Mouse (Mus musculus) intestine, postnatal 0 days (tissue): Measurements from ENCODE around the gene Akap7. TPM values are rescaled to one million over a fixed set of nuclear protein-coding genes. Genes with fewer than 3 reads are reported as not detected.

Experiments used
- ATAC-seq: fragments of 200-750 bp; cut with Nextera tagmentation; 2 replicates; pipeline ENCODE4 v1.8.0; 2017; ENCODE audit warnings: mild to moderate bottlenecking, moderate TSS enrichment, moderate library complexity
- H3K27ac ChIP-seq: fragments of 300-500 bp; sonication (generic); 2 replicates; pipeline ENCODE4 v1.5.1; 2014; ENCODE audit warnings: mild to moderate bottlenecking, low read depth, low read length, moderate library complexity
- H3K27me3 ChIP-seq: fragments of 300-500 bp; sonication (generic); replicated peaks from 2 replicates; pipeline ENCODE4 v1.6.1; 2014; ENCODE audit warnings: low read length, mixed read lengths; ENCODE audit not compliant: control insufficient read depth, insufficient read depth
- H3K36me3 ChIP-seq: fragments of 300-500 bp; sonication (generic); 2 replicates; pipeline ENCODE4 v1.6.1; 2014; ENCODE audit warnings: mild to moderate bottlenecking, moderate library complexity; ENCODE audit not compliant: control insufficient read depth, insufficient read depth
- H3K4me1 ChIP-seq: fragments of 300-500 bp; sonication (generic); replicated peaks from 2 replicates; pipeline ENCODE4 v1.6.1; 2014; ENCODE audit warnings: antibody characterized with exemption, low read length, mixed read lengths; ENCODE audit not compliant: control insufficient read depth, insufficient read depth
- H3K4me2 ChIP-seq: fragments of 300-500 bp; sonication (generic); replicated peaks from 2 replicates; pipeline ENCODE4 v1.6.1; 2014; ENCODE audit warnings: low read depth, mild to moderate bottlenecking, moderate library complexity
- H3K4me3 ChIP-seq: fragments of 300-500 bp; sonication (generic); 2 replicates; pipeline ENCODE4 v1.5.1; 2014; ENCODE audit warnings: low read depth, low read length
- H3K9ac ChIP-seq: fragments of 300-500 bp; sonication (generic); 2 replicates; pipeline ENCODE4 v1.6.1; 2014; ENCODE audit warnings: mild to moderate bottlenecking, low read depth, low read length
- H3K9me3 ChIP-seq: fragments of 300-500 bp; sonication (generic); 2 replicates; pipeline ENCODE4 v1.6.1; 2016; ENCODE audit warnings: mixed run types; ENCODE audit not compliant: control insufficient read depth
- CTCF ChIP-seq: sonication (generic); IDR thresholded peaks from 2 replicates; pipeline ENCODE4 v1.5.1; 2016; ENCODE audit warnings: low read depth, mild to moderate bottlenecking, control low read depth, antibody characterized with exemption, moderate library complexity
- WGBS: fragments of 180-500 bp; shearing (Covaris S2); extraction: QIAGEN DNeasy Blood & Tissue Kit; methylation state at CpG from one replicate; pipeline ENCODE4 v1.1.7; 2014; 5-methylcytosine and 5-hydroxymethylcytosine counted together
- polyA plus RNA-seq: library from polyadenylated mRNA; unstranded; fragments of >200 nt; fragmentation: Nextera tagmentation; extraction: Ambion mirVana; gene quantifications from 2 replicates; pipeline ENCODE4 v1.2.1, GENCODE M21; 2015

The Akap7 gene
- polyA plus RNA-seq, 1 experiment from 2014 or later = 42.3 TPM

DNA sequence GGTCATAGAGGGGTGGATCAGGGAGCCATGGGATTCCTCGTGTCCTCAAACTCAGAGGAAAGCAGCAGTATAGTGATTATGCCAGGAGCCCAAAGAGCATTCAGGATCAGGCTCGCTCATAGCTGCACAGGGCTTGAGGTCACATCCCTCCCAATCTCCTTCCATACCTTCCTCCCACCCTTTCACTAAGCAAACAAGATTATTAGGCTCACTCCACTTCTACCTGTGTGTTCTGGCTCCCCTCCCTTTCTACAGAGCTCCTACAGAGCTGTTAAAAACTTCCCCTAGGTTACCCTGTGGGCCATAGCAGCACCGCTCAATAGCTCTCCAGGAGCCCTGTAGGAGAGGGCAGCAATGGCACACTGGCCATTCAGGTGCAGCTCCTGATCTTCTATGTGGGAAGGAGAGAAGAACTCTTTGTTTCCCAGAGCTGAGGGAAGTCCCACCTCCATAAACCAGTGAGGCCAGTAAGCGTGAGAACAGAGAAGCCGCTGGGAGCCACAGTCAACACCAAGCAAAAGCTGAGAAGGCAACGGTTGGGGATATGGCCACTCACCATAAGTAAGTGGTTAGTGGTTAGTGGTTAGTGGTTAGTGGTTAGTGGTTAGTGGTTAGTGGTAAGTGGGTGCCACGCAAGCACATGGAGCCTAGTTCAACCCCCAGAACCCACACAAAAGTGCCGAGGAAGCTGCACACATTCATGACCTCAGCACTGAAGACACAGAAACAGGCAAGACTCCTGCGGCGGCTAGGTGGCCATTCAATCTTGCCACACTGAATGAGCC, 122.7 kb downstream of the Akap7 start:
- no peak overlapping the region for H3K4me3 ChIP-seq
- no peak overlapping the region for H3K9ac ChIP-seq
- no peaks in the 10 kb centered on the region for H3K27me3 ChIP-seq
- no peak overlapping the region for H3K27ac ChIP-seq
- H3K4me2 ChIP-seq = no peak overlapping the region
- TF ChIP-seq CTCF = 0 out of 2 replicates have a peak, but pooled peaks have one; percentile 2
- peaks cover 4% of the 10 kb centered on the region; the same call in 1 of the 2 replicates for H3K4me1 ChIP-seq
- WGBS = 66% methylated on average over 10 of the region's 10 CpGs
- H3K9me3 ChIP-seq = no peaks in the 10 kb centered on the region
- no peaks in the 10 kb centered on the region for H3K36me3 ChIP-seq
- ATAC-seq = no peak

DNA sequence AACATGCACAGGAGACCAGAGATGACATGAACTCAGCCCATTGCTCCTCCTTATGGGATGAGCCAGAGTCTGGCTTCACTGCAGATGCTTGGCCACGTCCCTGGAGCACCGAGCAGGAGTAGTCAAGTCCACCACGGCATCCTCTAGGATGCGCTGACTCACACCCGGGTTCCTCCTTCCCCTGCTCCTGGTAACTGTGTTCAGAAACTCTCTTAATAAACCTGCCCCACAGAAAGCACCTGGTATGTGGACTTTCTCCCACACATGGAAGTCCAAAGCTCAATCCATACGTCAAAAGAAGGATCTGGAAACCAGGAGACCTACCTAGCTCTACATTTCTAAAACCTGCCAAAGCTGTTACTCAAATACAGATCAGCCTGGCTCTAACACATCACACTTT, 124.4 kb downstream of the Akap7 start:
- H3K4me2 ChIP-seq = peak overlapping the region; percentile 37
- H3K36me3 ChIP-seq = no peaks in the 10 kb centered on the region
- H3K4me1 ChIP-seq = peaks cover 13% of the 10 kb centered on the region
- peak overlapping the region; percentile 65 for H3K27ac ChIP-seq
- H3K9me3 ChIP-seq = no peaks in the 10 kb centered on the region
- no peak overlapping the region for H3K9ac ChIP-seq
- peak; percentile 85 for ATAC-seq
- no peak overlapping the region for H3K4me3 ChIP-seq
- no peaks in the 10 kb centered on the region for H3K27me3 ChIP-seq
- no peak for TF ChIP-seq CTCF
- 48% methylated on average over 6 of the region's 6 CpGs for WGBS

DNA sequence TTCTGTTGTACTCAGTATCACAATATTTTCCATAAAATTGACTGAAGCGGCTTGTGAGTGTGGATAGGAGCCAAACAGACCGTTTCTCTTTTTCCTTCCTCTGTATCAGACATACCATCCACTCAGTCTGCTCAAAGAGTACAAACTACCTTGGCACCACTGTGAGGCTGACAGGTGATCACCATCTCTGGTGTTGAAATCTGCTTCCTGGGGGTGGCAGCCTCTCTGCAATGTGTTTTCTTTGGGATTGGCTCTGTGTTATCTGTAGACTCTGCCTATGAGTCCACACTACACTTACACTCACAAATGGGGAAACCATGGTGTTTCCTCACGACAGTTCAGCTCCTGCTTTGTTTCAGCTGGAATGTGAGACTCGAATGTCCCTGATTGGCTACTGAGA, 128.6 kb downstream of the Akap7 start:
- no peak overlapping the region for H3K4me2 ChIP-seq
- peaks cover 16% of the 10 kb centered on the region for H3K4me1 ChIP-seq
- no peaks in the 10 kb centered on the region for H3K27me3 ChIP-seq
- H3K36me3 ChIP-seq = no peaks in the 10 kb centered on the region
- no peak overlapping the region for H3K9ac ChIP-seq
- H3K4me3 ChIP-seq = no peak overlapping the region
- ATAC-seq = peak; percentile 34
- H3K9me3 ChIP-seq = no peaks in the 10 kb centered on the region
- no peak for TF ChIP-seq CTCF
- peak overlapping the region; percentile 28; the same call in 1 of the 2 replicates for H3K27ac ChIP-seq
- WGBS = 62% methylated on average over 4 of the region's 4 CpGs

DNA sequence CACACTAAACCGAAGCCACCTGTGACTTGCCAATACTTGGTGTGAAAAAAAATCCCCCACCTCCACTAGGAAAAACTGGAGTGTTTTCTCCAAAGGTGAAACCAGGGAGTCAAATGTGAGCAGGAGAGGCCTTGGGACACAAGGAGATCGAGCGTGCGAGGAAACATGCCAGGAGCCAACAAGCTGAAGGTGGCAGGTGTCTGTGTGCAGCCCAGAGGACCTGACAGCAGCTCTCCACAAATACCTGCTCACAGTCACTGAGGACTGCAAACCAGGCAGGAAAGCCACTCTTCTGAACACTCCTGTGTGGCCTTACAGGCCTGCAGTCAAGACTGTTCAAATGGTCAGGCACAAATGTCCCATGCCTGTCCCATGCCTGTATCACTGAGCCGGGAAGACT, 130.4 kb downstream of the Akap7 start:
- Histone ChIP-seq H3K9ac (no peak overlapping the region), H3K27me3 (no peaks in the 10 kb centered on the region), H3K9me3 (no peaks in the 10 kb centered on the region), H3K36me3 (no peaks in the 10 kb centered on the region), H3K27ac (no peak overlapping the region), H3K4me2 (no peak overlapping the region), H3K4me3 (no peak overlapping the region), H3K4me1 (peaks cover 11% of the 10 kb centered on the region)
- ATAC-seq = no peak
- no peak for TF ChIP-seq CTCF
- 94% methylated on average over 5 of the region's 5 CpGs for WGBS

DNA sequence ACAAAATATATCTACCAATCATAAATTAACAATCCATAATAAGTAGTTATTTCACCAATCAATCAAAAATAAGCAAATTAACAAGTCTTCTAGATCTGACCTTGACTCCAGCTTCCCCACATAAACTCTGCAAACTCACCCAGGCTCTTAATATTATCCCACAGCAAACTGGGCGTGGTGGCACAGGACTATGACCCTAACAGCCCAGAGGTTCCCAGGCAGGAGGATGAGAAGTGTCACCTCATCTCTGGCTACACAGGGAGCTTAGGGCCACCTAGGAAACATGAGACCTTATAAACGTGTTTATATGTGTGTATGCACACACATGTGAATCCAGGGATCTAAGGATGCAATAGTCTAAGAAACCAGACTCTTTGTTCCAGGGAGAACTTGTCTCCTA, 132.8 kb downstream of the Akap7 start:
- no peak overlapping the region for H3K9ac ChIP-seq
- ATAC-seq = peak; percentile 57; the same call in 1 of the 2 replicates
- H3K4me2 ChIP-seq = no peak overlapping the region
- TF ChIP-seq CTCF = no peak
- H3K4me3 ChIP-seq = no peak overlapping the region
- H3K4me1 ChIP-seq = peaks cover 10% of the 10 kb centered on the region
- H3K27me3 ChIP-seq = no peaks in the 10 kb centered on the region
- peaks cover 5% of the 10 kb centered on the region; the same call in 1 of the 2 replicates for H3K36me3 ChIP-seq
- no peak overlapping the region for H3K27ac ChIP-seq
- 38% methylated on average over 2 of the region's 2 CpGs for WGBS
- H3K9me3 ChIP-seq = no peaks in the 10 kb centered on the region

DNA sequence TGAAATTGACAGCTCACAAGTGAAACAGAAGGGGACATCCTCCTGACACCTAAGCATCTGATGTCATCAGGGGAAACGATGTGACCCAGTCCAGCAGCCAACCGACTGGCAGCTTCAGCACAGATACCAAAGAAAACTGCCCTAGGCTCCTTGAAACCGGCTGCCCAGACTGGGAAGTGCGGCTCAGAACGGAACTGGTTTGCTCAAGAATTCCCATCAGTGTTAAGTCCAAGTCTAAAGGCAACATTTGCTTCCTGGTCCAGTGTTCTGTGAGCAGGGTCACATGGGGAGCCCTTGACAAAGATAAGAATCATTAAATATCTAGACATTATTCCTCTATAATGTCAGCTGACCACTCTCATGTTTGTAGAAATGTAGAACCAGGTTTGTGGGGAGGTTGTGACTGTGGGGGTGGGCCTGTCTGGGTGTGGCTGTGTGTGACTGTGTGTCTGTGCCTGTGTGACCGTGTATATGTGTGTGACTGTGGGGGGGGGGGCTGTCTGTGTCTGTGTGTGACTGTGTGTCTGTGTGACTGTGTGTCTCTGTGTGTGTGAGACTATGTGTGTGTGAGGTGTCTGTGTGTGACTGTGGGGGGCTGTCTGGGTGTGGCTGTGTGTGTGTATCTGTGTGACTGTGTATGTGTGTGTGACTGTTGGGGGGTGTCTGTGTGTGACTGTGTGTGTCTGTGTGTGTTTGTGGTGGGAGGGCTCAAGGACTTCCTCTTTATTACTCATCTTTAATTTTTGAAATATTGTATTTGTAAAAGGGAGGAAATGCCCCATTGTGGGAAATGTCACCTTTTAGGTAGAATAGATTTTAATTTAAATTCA, 140.1 kb downstream of the Akap7 start:
- H3K27ac ChIP-seq = peak overlapping the region; percentile 42
- H3K27me3 ChIP-seq = no peaks in the 10 kb centered on the region
- 56% methylated on average over 6 of the region's 6 CpGs for WGBS
- H3K9ac ChIP-seq = no peak overlapping the region
- peak; percentile 80 for ATAC-seq
- H3K4me2 ChIP-seq = no peak overlapping the region
- no peak for TF ChIP-seq CTCF
- peaks cover 5% of the 10 kb centered on the region; the same call in 1 of the 2 replicates for H3K36me3 ChIP-seq
- no peaks in the 10 kb centered on the region for H3K9me3 ChIP-seq
- no peaks in the 10 kb centered on the region for H3K4me1 ChIP-seq
- no peak overlapping the region for H3K4me3 ChIP-seq
